Mouse (Mus musculus) retina, postnatal 7 days (tissue): ENCODE results near the gene Lgals2.
"Not testable (repeated sequence)": the region's sequence is repeated elsewhere in the genome, so short reads cannot be mapped to it uniquely, and the experiment has no call there.

ENCODE experiments used
- DNase-seq: peaks from one replicate; pipeline ENCODE4 v3.0.0-alpha.2; 2012; ENCODE audit warnings: low read depth, low spot score

Gene Lgals2

DNA sequence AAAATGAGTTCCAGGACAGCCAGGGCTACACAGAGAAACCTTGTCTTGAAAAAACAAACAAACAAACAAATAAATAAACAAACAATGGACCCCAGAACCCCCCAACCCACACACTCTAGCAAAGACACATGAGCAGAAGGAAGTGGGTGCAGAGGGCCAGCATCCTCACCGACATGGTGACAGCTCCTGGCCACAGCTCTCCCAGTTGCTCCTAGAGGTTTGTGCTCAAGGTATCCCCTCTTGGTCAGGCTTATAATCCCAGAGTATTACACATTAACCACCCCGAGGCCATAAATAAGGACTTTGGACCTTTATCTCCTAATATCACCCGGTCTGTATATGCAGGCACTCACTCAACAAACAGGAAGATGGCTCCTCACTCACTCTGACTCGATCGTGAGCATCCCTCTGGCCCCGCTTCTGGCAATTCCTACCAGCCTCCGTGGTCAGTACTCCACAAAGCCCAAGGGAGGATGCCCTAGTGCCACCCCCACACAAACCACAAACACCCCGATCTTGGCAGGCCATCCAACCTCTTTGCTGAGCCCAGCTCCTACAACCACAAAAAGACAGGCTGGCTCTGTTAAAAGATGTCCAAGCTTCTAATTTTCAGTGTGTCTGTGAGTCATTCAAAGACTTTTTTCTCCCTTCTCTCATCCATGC is at the start of gene Lgals2:
Lgals2 (minus strand) TSS at position 227 of the 663 bp plus-strand sequence.
- no peak for DNase-seq

DNA sequence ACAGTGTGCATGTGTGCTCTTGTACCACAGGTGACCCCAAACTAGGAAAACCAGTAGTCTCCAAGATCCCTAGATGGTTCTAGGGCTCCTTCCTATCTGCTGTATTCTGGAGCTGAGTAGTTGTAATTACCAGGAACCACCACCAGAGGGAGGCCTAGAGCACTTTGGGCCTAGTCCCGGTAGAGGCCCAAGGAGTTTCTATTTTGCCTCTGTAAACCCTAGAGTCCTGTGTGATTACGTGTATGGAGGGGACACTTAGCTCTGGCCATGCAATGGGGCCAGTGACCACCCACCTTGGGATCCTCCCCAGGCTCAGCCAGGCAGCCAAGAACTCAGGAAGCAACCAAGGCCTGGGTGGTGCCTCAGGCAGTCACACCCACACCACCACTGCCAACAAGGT is 47.9 kb upstream of the Lgals2 start:
- DNase-seq, result peak; percentile 72

DNA sequence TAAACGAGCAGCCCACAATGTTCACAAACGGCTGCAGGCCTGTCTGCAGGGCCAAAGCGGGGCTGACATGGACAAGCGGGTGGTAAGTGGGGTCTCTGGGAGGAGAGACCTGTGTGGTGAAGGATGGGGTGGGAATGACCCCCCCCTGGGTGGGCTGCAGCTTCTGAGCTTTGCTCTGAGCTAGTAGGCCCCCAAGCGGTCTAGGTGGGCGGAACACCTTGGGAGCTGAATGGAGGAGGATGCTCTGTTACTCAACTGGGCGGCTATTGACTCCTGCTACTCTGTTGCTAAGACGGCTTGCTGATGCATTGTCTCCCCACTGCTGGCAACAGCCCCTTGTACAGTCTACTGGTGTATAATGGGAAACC is 46.1 kb upstream of the Lgals2 start:
- DNase-seq, result no peak

DNA sequence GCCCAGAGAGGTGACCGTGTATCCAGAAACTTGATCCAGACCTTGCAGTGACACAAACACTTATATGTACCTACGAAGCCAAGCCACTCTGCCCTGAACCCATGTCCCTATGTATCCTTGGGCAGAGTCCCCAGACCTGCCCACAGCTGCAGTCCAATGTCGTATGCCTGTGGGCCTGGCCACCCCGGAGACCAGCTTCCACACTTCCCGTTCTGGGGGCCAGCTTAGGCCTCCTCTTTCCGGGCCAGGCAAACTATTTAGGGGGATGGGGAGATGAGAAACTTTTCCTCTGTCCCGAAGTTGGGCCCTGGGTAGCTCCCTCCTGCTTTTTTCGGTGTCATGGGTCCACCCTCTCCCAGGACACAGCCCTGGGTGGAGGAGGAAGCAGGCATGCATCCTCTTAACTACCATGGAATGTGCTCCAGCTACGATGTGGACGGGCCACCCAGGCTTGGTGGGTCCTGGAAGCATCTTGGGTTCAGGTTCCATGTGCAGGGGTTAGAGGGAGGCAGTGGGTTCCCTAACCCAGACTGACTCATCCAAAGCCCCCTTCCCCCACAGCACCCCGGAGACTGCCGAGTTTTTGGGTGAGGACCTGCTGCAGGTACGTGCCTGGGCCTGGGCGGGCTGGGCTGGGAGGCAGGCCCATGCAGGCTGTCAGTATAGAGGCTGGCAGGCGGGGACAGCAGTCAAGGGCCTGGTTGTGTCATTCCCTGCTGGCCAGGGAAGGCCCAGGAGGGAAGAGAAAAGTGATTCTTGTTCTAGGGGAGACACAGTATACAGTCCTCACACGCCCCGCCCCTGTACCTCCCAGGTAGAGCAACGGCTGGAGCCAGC is 45.5 kb upstream of the Lgals2 start:
- no peak for DNase-seq

DNA sequence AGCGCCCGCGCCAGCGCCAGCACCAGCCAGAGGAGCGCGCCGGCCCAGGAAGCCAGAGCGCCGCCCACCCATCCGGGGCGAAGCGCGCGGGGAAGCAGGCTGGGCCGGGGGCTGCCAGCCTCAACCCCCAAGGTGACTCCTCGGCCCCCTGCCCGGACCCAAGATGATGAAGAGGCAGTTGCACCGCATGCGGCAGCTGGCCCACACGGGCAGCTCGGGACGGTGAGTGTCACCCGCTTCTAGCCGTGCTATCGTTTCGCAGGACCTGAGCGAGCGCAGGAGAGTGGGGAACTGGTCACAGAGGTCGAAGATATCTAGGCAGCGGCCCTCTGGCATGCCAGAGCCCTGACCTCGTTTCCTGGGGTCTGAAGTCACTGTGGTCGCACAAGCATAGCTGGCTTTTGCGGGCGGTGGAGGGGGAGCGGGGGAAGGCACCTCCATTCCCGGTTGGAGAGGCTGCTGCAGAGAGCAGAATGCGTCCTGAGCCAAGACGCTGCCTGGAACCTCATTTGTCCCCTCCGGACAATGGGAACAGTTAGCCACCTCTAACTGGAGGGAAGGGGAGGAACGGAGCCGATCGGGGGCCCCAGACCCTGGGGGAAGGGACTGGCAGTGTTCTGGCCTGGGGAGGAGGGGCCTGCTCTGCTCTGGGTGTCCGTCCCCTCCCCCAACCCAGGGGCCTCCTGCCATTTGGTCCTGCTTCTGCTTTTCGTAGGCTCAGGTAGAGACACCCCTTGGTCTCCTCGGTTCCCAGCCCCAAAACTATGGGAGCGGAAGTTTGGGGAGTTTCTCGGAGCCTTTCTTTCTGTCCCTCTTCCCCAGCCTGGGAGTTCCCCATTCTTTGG is 44.6 kb upstream of the Lgals2 start, which contains the start of gene Sh3bp1:
Sh3bp1 (plus strand) TSS at position 29 of the 845 bp plus-strand sequence.
- DNase-seq, result no peak

DNA sequence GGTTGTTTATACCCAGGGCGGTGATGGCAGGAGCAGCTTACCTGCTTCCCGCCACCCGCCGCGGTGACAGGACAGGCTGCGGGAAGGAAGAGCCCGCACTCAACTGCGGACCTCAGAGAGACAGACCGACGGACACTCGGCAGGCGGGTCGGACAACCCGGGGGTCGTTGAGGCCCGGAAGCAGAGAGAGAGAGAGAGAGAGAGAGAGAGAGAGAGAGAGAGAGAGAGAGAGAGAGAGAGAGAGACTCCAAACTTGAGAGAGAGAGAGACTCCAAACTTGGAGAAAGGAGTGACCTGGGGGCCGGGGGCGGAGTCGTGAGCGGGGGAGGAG is 44.0 kb upstream of the Lgals2 start, which contains the start of gene Gm49510:
Gm49510 (plus strand) TSS at position 259 of the 331 bp plus-strand sequence.
- no peak for DNase-seq

DNA sequence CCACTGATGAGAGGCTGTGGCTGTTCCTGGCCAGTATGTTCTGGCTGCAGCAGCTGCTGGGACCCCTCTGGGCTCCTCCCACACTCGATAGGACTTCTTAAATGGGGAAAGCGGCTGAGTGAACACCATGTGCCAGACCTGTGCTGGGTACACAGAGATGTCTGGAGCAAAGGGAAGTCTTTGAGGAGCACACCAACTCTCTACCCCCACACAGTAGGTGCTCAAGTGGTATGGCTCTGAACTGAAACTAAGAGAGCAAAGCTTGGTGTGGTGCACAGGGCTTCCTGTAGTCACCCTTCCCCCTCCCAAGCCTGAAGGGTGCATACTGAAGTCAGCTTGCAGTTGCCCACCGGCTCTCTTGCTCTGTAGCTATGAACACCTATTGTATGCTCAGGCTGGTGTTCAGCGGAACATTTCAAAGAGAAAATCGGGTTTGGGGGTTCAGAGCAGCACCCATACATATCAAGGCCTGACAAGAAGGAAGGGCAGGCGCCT is 43.2 kb upstream of the Lgals2 start:
- DNase-seq, result no peak

DNA sequence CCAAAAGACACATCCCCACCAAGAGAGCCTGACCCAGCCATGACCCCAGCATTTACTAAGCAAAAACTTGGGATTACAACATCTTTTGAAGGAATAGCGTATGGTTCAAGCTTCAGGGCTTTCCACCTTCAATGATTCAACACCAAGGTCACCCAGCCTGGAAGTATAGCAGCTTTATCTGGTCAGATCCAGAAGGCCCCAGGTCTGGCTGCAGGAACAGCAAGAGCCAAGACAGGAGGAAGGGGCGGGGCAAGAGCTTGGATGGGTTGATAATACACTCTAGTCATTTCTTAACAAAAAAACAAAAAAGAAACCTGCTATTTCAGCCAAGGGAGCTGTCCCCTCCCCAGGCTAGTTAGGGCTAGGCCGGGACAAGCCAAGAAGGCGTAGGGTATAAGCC is 42.2 kb upstream of the Lgals2 start:
- DNase-seq, result no peak

DNA sequence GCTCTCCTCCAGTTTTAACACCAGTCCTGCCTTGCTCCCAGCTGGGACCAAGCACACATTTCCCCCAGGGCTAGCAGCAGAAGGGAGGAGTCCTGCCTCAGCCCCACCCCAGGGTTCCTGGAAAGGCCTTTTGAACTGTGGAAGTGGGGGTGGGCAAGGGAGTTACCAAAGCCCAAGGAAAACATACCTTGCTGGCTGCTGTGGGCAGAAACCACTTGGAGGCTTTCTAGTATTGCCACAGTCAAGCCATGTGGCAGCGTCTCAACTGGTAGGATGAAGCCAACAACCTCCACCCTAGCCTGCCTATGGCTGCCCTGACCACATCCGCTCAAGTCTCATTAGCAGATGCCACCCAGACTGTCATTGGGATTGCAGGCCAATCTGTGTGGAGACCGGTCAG is 40.8 kb upstream of the Lgals2 start:
- no peak for DNase-seq

DNA sequence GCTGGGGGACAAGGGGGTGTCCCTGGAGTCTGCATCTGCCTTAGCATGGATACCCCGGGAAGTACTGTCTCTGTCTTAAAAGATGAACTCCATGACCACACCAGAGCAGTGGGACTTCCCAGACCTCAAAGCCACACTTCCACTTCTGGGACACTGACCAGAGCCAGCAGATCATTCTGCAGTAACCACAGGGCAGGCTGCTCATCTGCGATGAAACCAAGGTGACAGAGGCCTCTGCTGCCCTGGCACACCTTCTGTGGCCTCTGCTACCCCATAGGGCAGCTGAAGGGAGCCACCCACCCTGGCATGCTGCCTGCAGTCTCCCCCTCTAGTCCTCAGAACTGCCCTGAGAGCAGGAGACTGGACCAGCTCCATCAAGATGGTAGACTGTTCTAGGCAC is 40.4 kb upstream of the Lgals2 start:
- DNase-seq, result no peak

DNA sequence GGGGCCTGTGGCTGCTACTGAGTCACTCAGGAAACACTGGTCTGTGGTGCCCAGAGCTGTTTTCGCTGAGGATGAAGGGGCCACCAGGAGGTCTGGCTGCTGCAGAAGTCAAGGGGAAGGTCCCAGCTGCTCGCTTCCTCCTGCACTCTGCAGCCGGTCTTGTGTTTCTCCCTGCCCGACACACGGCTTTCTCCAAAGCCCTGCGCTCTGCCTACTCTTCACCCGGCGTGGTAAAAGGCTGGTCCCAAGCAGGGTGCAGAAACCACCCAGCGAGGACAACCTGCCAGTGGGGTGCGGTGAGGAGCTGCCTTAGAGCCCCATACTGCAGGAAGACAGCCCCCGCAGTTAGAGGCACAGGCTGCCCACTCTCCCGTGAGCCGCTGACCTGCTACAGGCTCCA is 39.4 kb upstream of the Lgals2 start:
- DNase-seq, result no peak

DNA sequence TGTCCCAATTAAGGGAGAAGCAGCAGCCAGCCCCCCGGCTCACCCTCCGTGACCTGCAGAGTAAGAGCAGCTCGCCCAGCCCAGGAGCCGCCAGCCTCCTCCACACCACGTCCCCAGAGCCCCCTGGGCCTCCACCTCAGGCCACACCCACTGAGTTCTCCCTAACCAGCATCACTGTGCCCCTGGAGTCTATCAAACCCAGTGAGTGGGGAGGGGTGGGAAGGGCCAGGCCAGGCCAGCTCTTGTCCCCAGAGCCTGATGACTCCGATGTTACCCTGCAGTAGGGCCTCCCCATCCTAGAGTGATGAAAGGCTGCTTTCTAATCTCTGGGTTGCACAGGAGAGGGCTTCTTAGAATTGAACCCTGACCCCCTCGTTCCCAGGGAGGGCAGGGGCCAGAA is 37.1 kb upstream of the Lgals2 start:
- DNase-seq, result no peak

DNA sequence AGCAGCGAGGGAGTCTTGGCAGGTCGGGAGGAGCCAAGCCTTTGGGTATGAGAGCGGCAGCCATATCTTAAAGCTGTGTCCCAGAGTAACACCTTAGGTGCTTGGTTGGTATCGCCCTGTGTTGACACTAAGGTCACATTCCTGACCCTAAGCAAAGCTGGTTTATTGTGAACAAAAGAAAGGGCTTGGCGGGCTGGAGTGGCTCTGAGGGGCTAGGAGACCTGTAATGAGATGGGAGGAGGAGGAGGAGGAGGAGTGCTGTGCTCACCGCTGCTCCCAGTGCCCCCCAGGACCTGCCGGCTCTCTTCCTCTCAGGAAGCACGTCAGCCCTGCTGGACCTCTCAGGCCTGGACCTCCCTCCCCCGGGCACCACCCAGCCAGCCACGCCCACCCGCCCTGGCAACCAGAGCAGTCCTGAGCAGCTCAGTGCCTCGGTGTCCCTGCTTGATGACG is 34.1 kb upstream of the Lgals2 start:
- DNase-seq, result no peak

DNA sequence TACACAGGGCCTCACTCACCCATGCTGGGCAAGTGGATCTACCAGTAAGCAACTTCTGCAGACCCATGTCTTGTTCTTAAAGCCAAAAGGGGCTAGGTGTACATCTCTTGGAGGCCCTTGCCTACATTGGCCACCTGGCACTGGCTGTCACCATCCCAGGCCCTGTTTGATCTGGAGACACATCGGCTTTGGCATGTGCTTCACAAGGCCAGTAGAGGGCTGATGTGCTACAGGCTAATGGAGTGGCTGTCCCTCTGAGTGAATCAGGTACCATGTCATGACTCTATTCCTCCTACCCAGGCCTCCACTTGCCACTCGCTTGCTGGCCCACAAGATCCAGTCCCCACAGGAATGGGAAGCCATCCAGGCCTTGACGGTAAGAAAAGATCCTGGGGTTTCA is 26.5 kb upstream of the Lgals2 start:
- DNase-seq, result no peak

DNA sequence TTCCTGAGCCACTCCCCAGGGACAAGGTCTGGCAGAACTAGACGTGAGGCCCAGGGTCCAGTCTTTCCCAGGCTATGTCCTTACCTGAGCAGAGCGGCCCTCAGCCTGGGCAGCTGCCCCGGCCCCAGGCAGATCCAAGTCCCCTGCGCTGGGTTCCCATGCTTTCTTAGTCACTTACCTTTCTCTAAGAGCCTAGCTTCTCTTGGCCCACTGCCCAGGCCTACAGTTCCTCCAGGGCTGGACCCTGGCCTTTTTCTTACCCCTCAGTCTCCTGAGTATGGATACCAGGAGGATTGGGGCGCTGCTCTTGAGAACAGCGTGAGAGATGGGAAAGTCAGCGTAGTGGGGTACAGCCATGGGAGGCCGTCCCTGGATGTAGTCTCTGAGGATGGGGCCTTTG is 25.1 kb upstream of the Lgals2 start:
- DNase-seq, result no peak

DNA sequence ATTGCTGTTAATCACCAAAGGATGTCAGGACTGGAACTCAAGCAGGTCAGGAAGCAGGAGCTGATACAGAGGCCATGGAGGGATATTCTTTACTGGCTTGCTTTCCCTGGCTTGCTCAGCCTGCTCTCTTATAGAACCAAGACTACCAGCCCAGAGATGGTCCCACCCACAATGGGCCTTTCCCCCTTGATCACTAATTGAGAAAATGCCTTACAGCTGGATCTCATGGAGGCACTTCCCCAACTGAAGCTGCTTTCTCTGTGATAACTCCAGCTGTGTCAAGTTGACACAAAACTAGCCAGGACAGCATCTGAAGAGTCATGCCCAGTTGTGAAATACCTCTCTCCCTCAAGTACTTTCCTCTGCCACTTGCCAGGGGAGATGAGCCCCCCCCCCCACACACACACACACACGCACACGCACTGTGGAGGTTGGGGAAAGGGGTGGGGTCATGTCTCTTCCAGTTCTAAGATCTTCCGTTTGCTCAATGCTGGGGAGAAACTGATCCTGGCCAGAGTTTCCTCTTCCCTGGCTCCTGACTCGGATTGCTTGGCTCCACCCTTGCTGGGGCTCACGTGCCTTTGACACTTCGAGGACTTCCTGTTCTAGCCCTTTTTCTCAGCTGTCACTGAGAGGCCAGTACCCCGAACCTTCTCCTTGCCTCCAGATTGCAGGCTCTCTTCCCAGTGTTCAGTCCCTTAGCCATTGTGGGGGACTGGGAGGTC is 23.6 kb upstream of the Lgals2 start:
- DNase-seq, result not testable (repeated sequence)

DNA sequence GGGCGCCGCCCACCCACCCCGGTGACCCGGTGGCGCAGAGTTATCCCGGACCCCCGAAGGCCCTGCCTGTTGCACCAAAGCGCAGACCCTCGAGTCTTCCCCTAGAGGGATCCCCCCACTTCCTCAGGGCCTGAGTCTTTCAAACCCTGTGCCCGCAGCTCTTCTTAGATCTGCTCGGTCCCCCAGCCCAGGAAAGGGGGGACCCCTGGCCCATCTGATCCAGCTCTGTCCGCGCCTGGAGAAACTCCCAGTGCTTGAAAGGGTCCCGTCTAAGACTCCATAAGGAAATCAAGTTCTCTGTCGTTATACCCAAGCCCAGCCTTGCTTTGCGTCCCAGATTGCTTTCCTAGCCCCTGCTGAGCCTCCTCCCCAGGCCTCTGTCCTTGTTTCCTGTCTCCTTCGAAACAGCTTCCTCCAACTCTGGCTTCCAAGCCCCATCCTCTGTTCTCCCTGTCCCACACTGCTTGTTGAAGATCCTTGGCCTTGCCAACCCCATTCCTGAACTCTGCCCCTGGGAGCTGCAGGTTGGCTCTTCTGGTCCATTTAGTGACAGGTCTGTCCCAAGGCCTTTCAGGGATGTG is 22.6 kb upstream of the Lgals2 start:
- no peak for DNase-seq

DNA sequence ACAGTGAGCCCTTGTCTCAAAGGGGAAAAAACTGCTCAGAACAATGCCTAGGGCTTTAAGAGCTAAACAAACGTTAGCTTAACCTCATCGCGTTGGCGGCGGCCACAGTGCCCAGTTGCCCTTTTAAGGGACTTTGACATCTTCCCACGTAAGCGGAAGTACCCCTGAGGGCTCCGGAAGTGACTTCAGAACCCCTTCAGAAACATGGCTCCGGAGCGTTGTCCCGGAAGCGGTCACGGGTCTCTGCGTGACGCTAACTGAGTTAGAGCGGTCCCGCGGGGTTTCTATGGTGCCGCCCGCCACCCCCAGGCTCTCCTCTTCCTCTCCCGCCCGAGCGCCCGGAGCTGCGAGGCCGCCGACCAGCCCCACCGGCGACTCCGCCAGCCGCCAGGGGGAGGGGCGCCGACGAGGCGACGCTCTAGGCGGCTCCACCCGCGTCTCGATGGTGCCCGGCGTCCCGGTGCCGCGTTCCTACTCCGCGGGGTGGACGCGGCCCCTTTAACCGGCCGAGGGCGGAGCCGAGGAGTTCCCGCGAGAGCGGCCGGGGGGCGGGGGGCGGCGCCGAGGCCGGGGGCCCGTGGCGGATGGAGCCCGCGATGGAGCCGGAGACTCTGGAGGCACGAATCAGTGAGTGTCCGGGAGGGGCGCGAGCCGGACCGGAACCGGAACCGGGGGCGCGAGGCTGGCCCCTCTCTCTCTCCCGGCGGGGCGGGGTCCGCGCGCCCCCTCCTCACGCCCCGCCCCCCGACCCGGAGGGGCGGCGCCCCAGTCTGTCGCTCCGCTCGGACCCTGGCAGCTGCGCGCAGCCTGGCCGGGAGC is 21.9 kb upstream of the Lgals2 start, which contains the start of gene Gga1:
Gga1 (plus strand) TSS at position 200 of the 819 bp plus-strand sequence.
- peak; percentile 96 for DNase-seq

DNA sequence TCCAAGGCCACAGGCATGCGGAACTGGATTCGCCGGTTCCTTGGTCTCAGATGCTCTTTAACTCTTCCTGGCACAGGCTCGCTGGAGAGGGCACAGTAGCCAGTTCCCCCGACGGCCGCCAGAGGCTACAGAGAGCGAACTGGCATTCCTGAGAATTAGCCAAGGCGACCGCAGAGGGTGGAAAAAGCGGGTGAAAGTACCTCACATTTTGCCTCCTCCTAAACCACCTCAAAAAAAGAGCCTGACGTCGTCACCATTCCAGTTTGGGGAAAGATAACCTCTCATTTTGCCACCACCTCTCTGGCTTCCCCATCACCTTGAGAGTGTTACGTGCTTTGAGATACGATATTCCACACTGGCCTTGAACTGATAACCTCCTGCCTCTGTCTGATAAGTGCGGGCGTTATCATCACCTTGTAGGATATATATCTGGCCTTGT is 20.9 kb upstream of the Lgals2 start:
- DNase-seq, result peak; percentile 41

DNA sequence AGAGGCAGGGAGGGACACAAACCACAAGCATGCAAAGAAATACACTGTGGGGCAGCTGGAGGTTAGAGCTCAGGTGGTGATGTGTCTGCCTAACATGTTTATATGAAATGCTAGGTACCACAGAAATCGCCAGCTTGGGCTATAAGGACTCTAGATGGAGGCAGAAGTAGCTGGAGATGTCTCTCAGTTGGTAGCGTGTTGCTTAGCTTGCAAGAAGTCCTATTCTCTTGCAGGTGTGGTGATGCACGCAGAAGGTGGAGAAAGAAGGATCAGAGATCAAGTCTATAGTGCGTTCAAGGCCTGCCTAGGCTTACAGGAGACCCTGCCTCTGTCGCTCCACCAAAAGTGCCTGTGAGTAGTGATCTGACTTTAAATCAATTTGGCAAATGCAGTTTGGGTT is 20.2 kb upstream of the Lgals2 start:
- DNase-seq, result no peak
